24 mouse cellular contexts compared by ENCODE assay signal in the genomic region with DNA sequence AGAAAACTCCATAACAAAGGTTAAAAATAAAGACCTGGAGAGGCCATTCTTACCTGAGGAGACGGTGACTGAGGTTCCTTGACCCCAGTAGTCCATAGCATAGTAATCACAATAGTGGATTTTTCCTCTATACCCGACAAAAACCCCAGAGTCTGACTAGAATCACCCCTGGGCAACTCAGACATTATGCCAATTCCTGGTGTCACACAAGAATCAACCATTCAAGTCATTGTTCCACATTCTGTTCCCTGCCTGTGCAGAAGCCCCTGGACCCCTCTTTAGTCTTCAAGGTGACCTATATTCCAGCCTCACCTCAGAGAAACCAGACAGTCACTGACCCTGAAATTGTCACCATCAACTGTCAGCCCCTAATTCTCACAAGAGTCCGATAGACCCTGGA.
DNase-seq lines count a peak whose midpoint lies in the region; TF ChIP-seq lines count a peak whose summit lies in the region.
"Had no signal": no experiment of that assay in that cellular context is flagged by ENCODE, and none has a peak within 500 bp of the region (broad histone marks: within the 10 kb centered on the region; RNA-seq: fewer than 3 reads in every experiment).

No protein-coding gene starts in this region.

- no peak for TF ChIP-seq POLR2A in bone marrow macrophage, adult 2 months (IDR thresholded peaks at IDR 0.05; ENCODE audit: borderline replicate concordance, low read depth, low read length)

- H3K36me3 ChIP-seq in splenic B cell, adult 2 months (ENCODE audit: control insufficient read depth, insufficient read depth, low read length, poor library complexity, severe bottlenecking), result peaks cover 38% of the 10 kb centered on the region
- H3K36me3 ChIP-seq: embryonic facial prominence, embryonic 12.5 days; embryonic facial prominence, embryonic 15.5 days; heart, embryonic 10.5 days; heart, embryonic 13.5 days had no signal

- peak overlapping the region; percentile 4; the same call in 1 of the 2 replicates for H3K4me3 ChIP-seq in bone marrow macrophage, adult 2 months (ENCODE audit: insufficient read depth, low read length)
- H3K4me3 ChIP-seq: embryonic facial prominence, embryonic 12.5 days; embryonic facial prominence, embryonic 15.5 days; heart, adult 2 months; heart, embryonic 10.5 days; heart, embryonic 13.5 days had no signal

- peak overlapping the region; percentile 67; the same call in 1 of the 2 replicates for H3K27ac ChIP-seq in bone marrow macrophage, adult 2 months (ENCODE audit: insufficient read depth, low read depth, low read length)
- H3K27ac ChIP-seq: embryonic facial prominence, embryonic 12.5 days; embryonic facial prominence, embryonic 15.5 days; heart, adult 2 months; heart, embryonic 10.5 days; heart, embryonic 13.5 days; hindbrain, embryonic 14.5 days; hindbrain, postnatal 0 days had no signal

- no peaks in the 10 kb centered on the region; the same call in 1 of the 2 replicates for H3K27me3 ChIP-seq in splenic B cell, adult 2 months (ENCODE audit: control insufficient read depth, insufficient read depth, low read length, poor library complexity, severe bottlenecking)
- H3K27me3 ChIP-seq: embryonic facial prominence, embryonic 12.5 days; embryonic facial prominence, embryonic 15.5 days; heart, embryonic 13.5 days had no signal

- DNase-seq in A20 (ENCODE audit: low read depth, low spot score), result peak; percentile 62
- DNase-seq in B cell, adult 2 months, result peak; percentile 44 to 55
- peak; percentile 14 for DNase-seq in splenic B cell, adult 2 months (ENCODE audit: low read depth, low spot score)
- DNase-seq in heart, adult 11 months, result no peak
- no peak for DNase-seq in ovary, adult 18-20 months (ENCODE audit: low spot score)
- DNase-seq: adrenal gland, adult 2 months; adrenal gland, postnatal 14 days; cerebellum, adult 11 months; cerebellum, adult 2 months; cerebellum, adult 9-11 months; cerebellum, postnatal 25 days; forebrain, postnatal 0 days; gastrocnemius, adult 2 months; gastrocnemius, postnatal 14 days; heart, adult 2 months; heart, postnatal 14 days; heart, postnatal 4 days had no signal

- no peak for TF ChIP-seq CTCF in bone marrow macrophage, adult 2 months (IDR thresholded peaks at IDR 0.05; ENCODE audit: low read depth, low read length)

- H3K4me1 ChIP-seq in bone marrow macrophage, adult 2 months (ENCODE audit: control insufficient read depth, insufficient read depth, low read length), result peaks cover 52% of the 10 kb centered on the region
- H3K4me1 ChIP-seq: embryonic facial prominence, embryonic 12.5 days; embryonic facial prominence, embryonic 15.5 days; heart, embryonic 10.5 days; heart, embryonic 13.5 days had no signal

Comparison
In these comparisons a context has a peak if more than half of its experiments do, and no peak if none do; other contexts are left out.
1. DNase-seq: peak in A20 (single experiment), B cell, adult 2 months (2 of 2) and splenic B cell, adult 2 months (single experiment); none in heart, adult 11 months (single experiment) and ovary, adult 18-20 months (single experiment).